Mouse (Mus musculus) forebrain, embryonic 16.5 days (tissue): ENCODE data around the gene Tdp2. TPM values are rescaled to one million over a fixed set of nuclear protein-coding genes. Genes with fewer than 3 reads are reported as not detected.
A peak's percentile ranks its signal among the peaks of the same experiment; 100 is the strongest.
"Not testable (repeated sequence)": the region's sequence is repeated elsewhere in the genome, so short reads cannot be mapped to it uniquely, and the experiment has no call there.

Source experiments
- ATAC-seq: fragments of 200-750 bp; cut with Nextera tagmentation; 2 replicates; pipeline ENCODE4 v1.8.0; 2017; ENCODE audit warnings: mild to moderate bottlenecking, moderate library complexity
- H3K27ac ChIP-seq: fragments of 300-500 bp; sonication (generic); 2 replicates; pipeline ENCODE4 v1.5.1; 2014; ENCODE audit warnings: low read length, control low read depth
- H3K27me3 ChIP-seq: fragments of 300-500 bp; sonication (generic); replicated peaks from 2 replicates; pipeline ENCODE4 v1.6.1; 2014; ENCODE audit warnings: low read length; ENCODE audit not compliant: control insufficient read depth, insufficient read depth
- H3K36me3 ChIP-seq: fragments of 300-500 bp; sonication (generic); 2 replicates; pipeline ENCODE4 v1.6.1; 2014; ENCODE audit not compliant: control insufficient read depth, insufficient read depth
- H3K4me1 ChIP-seq: fragments of 300-500 bp; sonication (generic); replicated peaks from 2 replicates; pipeline ENCODE4 v1.6.1; 2014; ENCODE audit warnings: low read length; ENCODE audit not compliant: control insufficient read depth, insufficient read depth
- H3K4me2 ChIP-seq: fragments of 300-500 bp; sonication (generic); 2 replicates; pipeline ENCODE4 v1.6.1; 2014; ENCODE audit warnings: mild to moderate bottlenecking, low read length, control low read depth
- H3K4me3 ChIP-seq: fragments of 300-500 bp; sonication (generic); replicated peaks from 2 replicates; pipeline ENCODE4 v1.5.1; 2014; ENCODE audit warnings: mild to moderate bottlenecking, low read length, control low read depth
- H3K9ac ChIP-seq: fragments of 300-500 bp; sonication (generic); replicated peaks from 2 replicates; pipeline ENCODE4 v1.6.1; 2014; ENCODE audit warnings: low read depth, low read length, control low read depth
- H3K9me3 ChIP-seq: fragments of 300-500 bp; sonication (generic); 2 replicates; pipeline ENCODE4 v1.6.1; 2016; ENCODE audit warnings: low read length; ENCODE audit not compliant: control insufficient read depth
- WGBS: fragments of 180-500 bp; shearing (Covaris S2); extraction: QIAGEN DNeasy Blood & Tissue Kit; methylation state at CpG from one replicate; pipeline ENCODE4 v1.1.7; 2014; 5-methylcytosine and 5-hydroxymethylcytosine counted together
- polyA plus RNA-seq: library from polyadenylated mRNA; unstranded; fragments of >200 nt; fragmentation: Nextera tagmentation; extraction: Ambion mirVana; gene quantifications from 2 replicates; pipeline ENCODE4 v1.2.1, GENCODE M21; 2015

The Tdp2 gene
- polyA plus RNA-seq, 1 experiment from 2014 or later, result 39.2 TPM

- ATAC-seq, result no peak
- H3K9ac ChIP-seq, result no peak overlapping the region
- 86% methylated on average over 16 of the region's 16 CpGs for WGBS
Observed at GRCm38 (mm10) chr13:24822663-24823343, 8.7 kb upstream of the Tdp2 start.

GRCm38 (mm10) chr13:24824647-24825046 lies 6.8 kb upstream of the Tdp2 start:
- H3K36me3 ChIP-seq, result no peaks in the 10 kb centered on the region
- no peak overlapping the region for H3K27ac ChIP-seq
- no peaks in the 10 kb centered on the region for H3K4me1 ChIP-seq
- H3K27me3 ChIP-seq, result no peaks in the 10 kb centered on the region
- H3K9ac ChIP-seq, result no peak overlapping the region
- ATAC-seq, result no peak
- WGBS, result 93% methylated on average over 4 of the region's 4 CpGs
- no peak overlapping the region for H3K4me3 ChIP-seq
- H3K9me3 ChIP-seq, result no peaks in the 10 kb centered on the region
- no peak overlapping the region for H3K4me2 ChIP-seq

More at GRCm38 (mm10) chr13:24822663-24823343, 8.7 kb upstream of the Tdp2 start:
- Histone ChIP-seq H3K36me3 (no peaks in the 10 kb centered on the region; the same call in 1 of the 2 replicates), H3K9me3 (no peaks in the 10 kb centered on the region), H3K27ac (no peak overlapping the region), H3K4me2 (no peak overlapping the region), H3K4me3 (no peak overlapping the region), H3K27me3 (no peaks in the 10 kb centered on the region), H3K4me1 (no peaks in the 10 kb centered on the region)

- 92% methylated on average over 4 of the region's 4 CpGs for WGBS
- Histone ChIP-seq H3K36me3 (no peaks in the 10 kb centered on the region), H3K9me3 (no peaks in the 10 kb centered on the region), H3K9ac (no peak overlapping the region), H3K27me3 (no peaks in the 10 kb centered on the region), H3K4me1 (peaks cover 1% of the 10 kb centered on the region), H3K4me3 (no peak overlapping the region), H3K27ac (no peak overlapping the region), H3K4me2 (no peak overlapping the region)
- ATAC-seq, result no peak
Observed at GRCm38 (mm10) chr13:24825587-24825986, 5.9 kb upstream of the Tdp2 start.

- Histone ChIP-seq H3K9me3 (no peaks in the 10 kb centered on the region), H3K27ac (no peak overlapping the region), H3K4me1 (peaks cover 4% of the 10 kb centered on the region), H3K9ac (no peak overlapping the region), H3K27me3 (no peaks in the 10 kb centered on the region), H3K4me3 (no peak overlapping the region), H3K36me3 (no peaks in the 10 kb centered on the region), H3K4me2 (no peak overlapping the region)
- WGBS, result 88% methylated on average over 7 of the region's 7 CpGs
- ATAC-seq, result no peak
Observed at GRCm38 (mm10) chr13:24826116-24826515, 5.4 kb upstream of the Tdp2 start.

GRCm38 (mm10) chr13:24830756-24831352 lies 625 bp upstream of the Tdp2 start:
- no peaks in the 10 kb centered on the region for H3K9me3 ChIP-seq
- 2% methylated on average over 20 of the region's 20 CpGs for WGBS
- peak overlapping the region; percentile 65 for H3K4me3 ChIP-seq
- peak overlapping the region; percentile 65 for H3K9ac ChIP-seq
- peaks cover 22% of the 10 kb centered on the region for H3K4me1 ChIP-seq
- no peaks in the 10 kb centered on the region for H3K27me3 ChIP-seq
- H3K27ac ChIP-seq, result peak overlapping the region; percentile 50
- no peaks in the 10 kb centered on the region for H3K36me3 ChIP-seq
- ATAC-seq, result no peak
- peak overlapping the region; percentile 82 for H3K4me2 ChIP-seq

- WGBS, result 4% methylated on average over 21 of the region's 21 CpGs
- H3K4me3 ChIP-seq, result peak overlapping the region; percentile 65
- peak overlapping the region; percentile 92 for H3K9ac ChIP-seq
- H3K4me2 ChIP-seq, result peak overlapping the region; percentile 72
- peaks cover 22% of the 10 kb centered on the region for H3K4me1 ChIP-seq
- no peaks in the 10 kb centered on the region for H3K27me3 ChIP-seq
- no peak; the same call in 1 of the 2 replicates for ATAC-seq
- H3K27ac ChIP-seq, result peak overlapping the region; percentile 91
- no peaks in the 10 kb centered on the region for H3K9me3 ChIP-seq
- H3K36me3 ChIP-seq, result no peaks in the 10 kb centered on the region
Observed at GRCm38 (mm10) chr13:24832131-24832810, 792 bp downstream of the Tdp2 start.

- Histone ChIP-seq H3K9ac (peak overlapping the region; percentile 92), H3K4me3 (peak overlapping the region; percentile 65), H3K4me2 (peak overlapping the region; percentile 72), H3K27ac (no peak overlapping the region), H3K36me3 (no peaks in the 10 kb centered on the region), H3K4me1 (peaks cover 22% of the 10 kb centered on the region), H3K27me3 (no peaks in the 10 kb centered on the region), H3K9me3 (no peaks in the 10 kb centered on the region)
- WGBS, result 42% methylated on average over 2 of the region's 2 CpGs
- no peak for ATAC-seq
Observed at GRCm38 (mm10) chr13:24832811-24833155, 1.3 kb downstream of the Tdp2 start.

- H3K9me3 ChIP-seq, ATAC-seq, H3K27me3 ChIP-seq, H3K9ac ChIP-seq, H3K36me3 ChIP-seq, H3K4me2 ChIP-seq, H3K27ac ChIP-seq, H3K4me3 ChIP-seq: not testable (repeated sequence)
- peaks cover 11% of the 10 kb centered on the region for H3K4me1 ChIP-seq
- WGBS, result 87% methylated on average over 8 of the region's 8 CpGs
Observed at GRCm38 (mm10) chr13:24837765-24838164, 6.3 kb downstream of the Tdp2 start.

- Histone ChIP-seq H3K4me1 (peaks cover 3% of the 10 kb centered on the region), H3K9me3 (no peaks in the 10 kb centered on the region), H3K4me2 (no peak overlapping the region), H3K27me3 (no peaks in the 10 kb centered on the region), H3K36me3 (no peaks in the 10 kb centered on the region; the same call in 1 of the 2 replicates), H3K9ac (no peak overlapping the region), H3K27ac (no peak overlapping the region), H3K4me3 (no peak overlapping the region)
- no peak for ATAC-seq
- 81% methylated on average over 3 of the region's 3 CpGs for whole genome bisulfite sequencing
Observed at GRCm38 (mm10) chr13:24839831-24840230, 8.4 kb downstream of the Tdp2 start.
